Mouse (Mus musculus) heart, postnatal 0 days (tissue): ENCODE measurements around the gene Samd1.

Experiments used
- CTCF ChIP-seq: IDR thresholded peaks from 2 replicates; pipeline ENCODE4 v1.5.1; 2016; ENCODE audit warnings: antibody characterized with exemption, control low read depth, low read depth
- EP300 ChIP-seq: IDR thresholded peaks from 2 replicates; pipeline ENCODE4 v1.6.1; 2016; ENCODE audit warnings: antibody characterized with exemption, low read depth

GRCm38 (mm10) chr8:83971661-83972060 is 25.8 kb upstream of the Samd1 start:
- TF ChIP-seq CTCF, result no peak
- TF ChIP-seq EP300, result no peak
